Mouse (Mus musculus) liver, adult (tissue): ENCODE measurements at regions not wholly inside any gene's neighbourhood (a gene's known extent, or its start where the extent isn't known, plus 50 kb on each side); places are given as distances from the start of the nearest gene placed in this dataset.

Source experiments
- GATA4 ChIP-seq: IDR thresholded peaks from 2 replicates; pipeline ENCODE4 v1.6.1; 2014; ENCODE audit warnings: mild to moderate bottlenecking, low read length; ENCODE audit not compliant: insufficient replicate concordance

GRCm38 (mm10) chr12:70660388-70660787 lies 164.9 kb upstream of the Frmd6 start:
- TF ChIP-seq GATA4, result no peak

- no peak for TF ChIP-seq GATA4
Measured at GRCm38 (mm10) chr12:70672115-70672514, 153.2 kb upstream of the Frmd6 start.

GRCm38 (mm10) chr12:70673188-70673587 lies 152.1 kb upstream of the Frmd6 start:
- TF ChIP-seq GATA4, result no peak

- no peak for TF ChIP-seq GATA4
Measured at GRCm38 (mm10) chr12:70674144-70674543, 151.2 kb upstream of the Frmd6 start.

GRCm38 (mm10) chr12:70675846-70676245 lies 149.5 kb upstream of the Frmd6 start:
- TF ChIP-seq GATA4, result no peak

- no peak for TF ChIP-seq GATA4
Measured at GRCm38 (mm10) chr12:70679701-70680425, 145.5 kb upstream of the Frmd6 start.

GRCm38 (mm10) chr12:70681407-70681990 lies 143.8 kb upstream of the Frmd6 start:
- no peak for TF ChIP-seq GATA4

- TF ChIP-seq GATA4, result no peak
Measured at GRCm38 (mm10) chr12:70684354-70684753, 141.0 kb upstream of the Frmd6 start.

GRCm38 (mm10) chr12:70685432-70685831 lies 139.9 kb upstream of the Frmd6 start:
- TF ChIP-seq GATA4, result no peak

GRCm38 (mm10) chr12:70686337-70686736 lies 139.0 kb upstream of the Frmd6 start:
- TF ChIP-seq GATA4, result no peak

- TF ChIP-seq GATA4, result no peak
Measured at GRCm38 (mm10) chr12:70686971-70687370, 138.3 kb upstream of the Frmd6 start.

GRCm38 (mm10) chr12:70695162-70695561 lies 130.2 kb upstream of the Frmd6 start:
- TF ChIP-seq GATA4, result no peak

- TF ChIP-seq GATA4, result no peak
Measured at GRCm38 (mm10) chr12:70696256-70696655, 129.1 kb upstream of the Frmd6 start.

GRCm38 (mm10) chr12:70698466-70698865 lies 126.8 kb upstream of the Frmd6 start:
- no peak for TF ChIP-seq GATA4

GRCm38 (mm10) chr12:70702473-70702872 lies 122.8 kb upstream of the Frmd6 start:
- no peak for TF ChIP-seq GATA4

GRCm38 (mm10) chr12:70706806-70707628 lies 118.3 kb upstream of the Frmd6 start:
- no peak for TF ChIP-seq GATA4
